Mouse (Mus musculus) heart, postnatal 36 days (tissue): ENCODE measurements around the gene Arl14. TPM values are rescaled to one million over a fixed set of nuclear protein-coding genes. Genes with fewer than 3 reads are reported as not detected.

Experiments used
- DNase-seq, 2 experiments: peaks; one replicate each; pipeline ENCODE4 v3.0.0; 2021 to 2022
- intact Hi-C: fragments of 180-260 bp; cut with DNase I; formaldehyde crosslinking; loops from one replicate; pipeline ENCODE4 v1.15.1; 2025
- total RNA-seq, 2 experiments: library from RNA; stranded (reverse); gene quantifications; 2 replicates each; pipeline ENCODE4 v1.2.3; 2021

The Arl14 gene
- total RNA-seq = not detected

DNA sequence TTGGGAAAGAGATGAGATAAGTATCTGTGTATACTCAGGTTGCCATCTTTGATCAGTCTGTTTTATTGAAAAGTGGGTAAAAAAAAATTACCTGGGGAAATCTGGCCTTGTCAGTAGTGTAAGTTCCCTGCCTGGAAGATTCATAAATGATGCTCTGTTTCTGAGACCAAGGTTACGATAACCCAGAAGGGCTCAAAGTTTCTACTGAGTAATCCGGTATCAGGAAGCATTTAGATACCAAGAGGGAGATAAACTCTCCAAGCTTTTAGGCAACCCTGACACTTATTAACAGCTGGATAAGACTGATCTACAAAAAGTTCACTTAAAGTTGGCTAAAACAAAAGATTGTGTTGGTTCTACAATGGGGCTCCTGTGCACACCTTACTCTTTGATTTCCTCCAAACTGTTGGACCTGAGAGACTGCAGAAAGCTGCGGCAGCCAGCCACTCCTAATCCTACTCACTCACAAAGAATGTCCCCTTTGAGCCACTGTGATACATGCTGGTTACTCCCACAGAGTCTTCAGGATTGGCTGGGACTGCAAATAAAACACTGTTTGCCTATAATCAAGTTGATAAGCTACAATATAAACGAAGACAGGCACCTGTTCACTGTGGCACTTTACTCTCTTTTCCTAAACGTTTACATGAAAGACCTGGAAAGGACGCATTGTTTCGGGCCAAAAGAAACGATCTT, at the start of gene Arl14:
TSS of gene Arl14 (plus strand) at position 614 of the 696 bp plus-strand sequence.
- DNase-seq = no peak
- intact Hi-C loops = no loop called here

DNA sequence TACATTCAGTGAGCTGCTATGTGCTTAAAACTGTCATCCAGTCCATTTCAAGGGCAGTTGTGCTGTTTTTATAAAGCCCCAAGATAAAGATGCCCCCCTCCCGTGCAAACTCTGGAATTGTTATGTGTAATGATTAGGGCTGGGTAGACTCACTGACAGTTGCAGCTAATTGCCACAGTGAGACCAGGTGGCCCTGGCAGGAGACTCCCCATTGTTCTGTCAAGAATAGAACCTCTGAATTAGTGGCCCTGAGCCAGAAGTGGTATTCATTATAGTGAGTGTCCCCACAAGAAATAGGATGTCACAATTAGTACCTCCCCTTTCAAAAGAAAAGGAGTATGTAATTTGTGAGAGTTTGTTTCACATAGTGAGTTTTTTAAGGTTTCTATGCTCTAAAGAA, 47.0 kb upstream of the Arl14 start:
- no peak for DNase-seq
- intact Hi-C loops = no loop called here

DNA sequence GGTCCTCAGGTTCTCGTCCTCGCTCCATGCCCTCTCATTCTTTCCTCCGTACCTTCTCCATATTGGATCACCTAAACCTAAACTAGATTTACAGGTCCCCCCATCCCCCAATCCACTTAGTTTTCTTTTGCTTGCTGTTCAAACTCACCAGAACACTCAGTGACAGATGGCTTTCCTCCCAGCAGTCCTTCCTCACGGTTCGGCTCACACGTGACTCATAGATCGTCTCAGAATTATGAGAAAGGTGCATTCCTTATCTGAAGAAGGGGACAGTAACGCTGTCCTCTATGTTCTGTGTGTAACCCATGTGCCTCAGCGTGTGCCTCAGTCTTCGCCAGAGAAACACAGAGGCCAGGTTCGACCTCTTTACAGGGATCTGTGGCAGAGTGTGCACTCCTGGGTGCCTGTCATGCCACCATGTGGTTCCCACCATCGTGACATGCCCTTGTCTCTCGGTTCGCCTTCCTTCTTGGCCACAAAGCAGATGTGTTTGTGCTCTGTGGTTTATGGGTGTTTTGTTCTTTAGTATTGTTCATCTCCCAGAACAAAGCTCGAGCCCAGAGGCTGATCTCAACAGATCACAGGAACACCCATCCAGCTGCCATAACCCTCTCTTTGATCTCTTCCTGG, 44.9 kb upstream of the Arl14 start:
- DNase-seq = no peak
- intact Hi-C loops = no loop called here

GRCm38 (mm10) chr3:69177914-69178313, 44.3 kb upstream of the Arl14 start:
- intact Hi-C loops = no loop called here
- DNase-seq = no peak

DNA sequence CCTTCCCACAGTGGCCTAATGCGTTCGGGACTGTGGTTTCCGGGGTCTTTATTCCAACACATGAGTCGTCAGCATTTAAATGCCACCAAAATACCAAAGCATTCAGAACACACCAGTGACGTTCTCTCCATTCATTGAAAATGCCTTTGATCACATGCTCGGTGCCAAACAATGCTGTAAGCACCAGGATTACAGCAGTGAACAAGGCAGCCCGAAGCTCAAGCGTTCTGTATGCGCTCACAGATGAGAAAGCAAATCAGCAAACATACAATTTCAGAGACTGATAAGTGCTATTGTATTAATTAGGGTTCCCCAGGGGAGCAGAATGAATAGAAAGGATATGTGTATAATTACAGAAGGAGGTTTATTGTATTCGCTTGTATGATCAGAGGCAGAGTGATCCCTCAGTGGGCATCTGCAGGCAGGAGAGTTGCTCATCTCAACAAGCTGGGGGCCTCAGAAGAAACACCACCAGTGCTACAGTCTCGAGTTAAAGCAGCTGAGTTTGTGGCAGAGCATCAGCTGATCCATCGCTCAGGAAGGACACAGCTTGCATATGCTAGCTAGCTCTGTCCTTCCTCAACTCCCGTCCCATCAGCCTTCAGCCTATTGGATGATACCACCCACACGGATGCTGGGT, 43.7 kb upstream of the Arl14 start:
- intact Hi-C loops = no loop called here
- DNase-seq = no peak

- intact Hi-C loops = no loop called here
- no peak for DNase-seq
These were observed 40.7 kb upstream of the Arl14 start for GRCm38 (mm10) chr3:69181531-69181930.

DNA sequence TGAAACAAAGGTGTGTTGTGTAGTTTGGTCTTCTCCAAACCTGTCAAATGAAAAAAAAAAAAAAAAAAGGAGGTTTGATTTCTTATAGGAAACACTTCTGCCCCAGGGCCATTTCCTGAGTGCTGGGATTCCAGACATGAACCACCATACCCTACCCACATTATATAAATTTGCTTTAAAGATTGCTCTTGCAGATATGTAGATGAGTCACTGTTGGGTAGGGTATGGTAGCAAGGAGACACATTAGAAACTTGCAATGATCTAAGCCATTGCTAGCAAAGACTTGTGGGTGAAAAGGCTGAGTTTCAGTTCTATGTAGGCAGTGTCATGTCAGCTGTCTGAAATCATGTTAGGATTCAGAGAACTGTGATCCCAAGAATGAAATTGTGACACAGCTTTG, 40.0 kb upstream of the Arl14 start:
- intact Hi-C loops = no loop called here
- DNase-seq = no peak

- DNase-seq = no peak
- intact Hi-C loops = no loop called here
These were observed 37.0 kb upstream of the Arl14 start for GRCm38 (mm10) chr3:69185244-69185643.

- no peak for DNase-seq
- intact Hi-C loops = no loop called here
These were observed 36.2 kb upstream of the Arl14 start for GRCm38 (mm10) chr3:69186031-69186430.

DNA sequence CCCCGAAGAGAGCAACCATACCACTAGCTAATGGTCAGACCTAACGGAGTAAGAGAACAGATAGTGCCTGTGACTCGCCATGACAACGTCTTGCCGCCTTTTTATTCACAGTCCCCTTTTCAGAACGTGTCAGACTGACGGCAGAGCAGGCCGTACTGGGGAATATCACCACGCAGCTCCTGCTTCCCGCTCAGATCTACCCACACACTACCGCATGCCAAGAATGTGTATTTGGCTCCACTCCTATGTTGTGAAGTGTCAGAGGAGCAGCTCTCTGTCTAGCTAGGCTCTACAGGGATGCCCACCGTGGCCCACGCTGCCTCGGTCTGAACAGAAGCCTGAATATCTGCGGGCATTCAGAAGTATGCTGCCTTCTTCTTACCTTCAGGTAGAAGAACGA, 35.6 kb upstream of the Arl14 start:
- intact Hi-C loops = no loop called here
- DNase-seq = no peak

GRCm38 (mm10) chr3:69192995-69193394, 29.2 kb upstream of the Arl14 start:
- intact Hi-C loops = no loop called here
- DNase-seq = no peak

DNA sequence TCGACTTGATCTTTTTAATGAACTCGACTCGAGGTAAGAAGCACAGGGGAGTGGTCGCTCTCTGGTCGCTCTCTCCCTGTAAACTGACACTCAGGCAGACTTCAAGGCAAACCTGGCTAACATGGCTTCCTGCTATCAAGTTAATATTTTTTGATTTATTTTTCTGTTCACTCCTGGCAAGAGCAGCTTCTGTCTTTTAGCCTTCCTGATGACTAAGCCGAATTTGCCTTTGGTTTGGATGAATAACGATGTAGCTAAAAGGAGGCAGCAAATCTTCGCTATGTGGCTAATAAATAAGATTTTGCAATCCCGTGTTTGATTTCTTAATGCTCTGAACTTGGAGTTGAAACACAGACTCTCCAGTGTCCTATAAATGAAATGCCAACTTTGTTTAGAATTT, 27.7 kb upstream of the Arl14 start:
- intact Hi-C loops = no loop called here
- DNase-seq = no peak

- DNase-seq = no peak
- intact Hi-C loops = no loop called here
These were observed 27.0 kb upstream of the Arl14 start for GRCm38 (mm10) chr3:69195251-69195650.

GRCm38 (mm10) chr3:69198098-69198497, 24.1 kb upstream of the Arl14 start:
- intact Hi-C loops = no loop called here
- no peak for DNase-seq

- DNase-seq = no peak
- intact Hi-C loops = no loop called here
These were observed 22.0 kb upstream of the Arl14 start for GRCm38 (mm10) chr3:69200251-69200650.

DNA sequence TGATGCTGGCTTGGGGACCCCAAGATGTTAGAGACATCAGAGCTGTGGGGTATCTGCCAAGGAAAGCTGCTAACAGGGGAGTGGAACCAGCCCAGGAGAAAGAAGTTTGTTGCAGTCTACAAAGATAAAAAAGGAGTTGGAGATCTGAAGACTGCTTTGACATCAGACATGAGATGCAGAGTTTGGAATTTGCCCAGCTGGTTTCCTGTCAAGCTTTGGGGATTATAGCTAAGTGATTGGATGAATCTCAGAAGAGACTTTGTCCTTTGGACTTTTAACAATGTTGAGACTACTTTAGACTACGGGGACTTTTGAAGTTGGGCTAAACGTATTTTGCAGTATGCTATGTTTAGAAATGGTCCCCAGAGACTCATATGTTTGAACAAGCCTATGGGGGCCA, 21.0 kb upstream of the Arl14 start:
- intact Hi-C loops = no loop called here
- no peak for DNase-seq

GRCm38 (mm10) chr3:69202876-69203275, 19.3 kb upstream of the Arl14 start:
- intact Hi-C loops = no loop called here

DNA sequence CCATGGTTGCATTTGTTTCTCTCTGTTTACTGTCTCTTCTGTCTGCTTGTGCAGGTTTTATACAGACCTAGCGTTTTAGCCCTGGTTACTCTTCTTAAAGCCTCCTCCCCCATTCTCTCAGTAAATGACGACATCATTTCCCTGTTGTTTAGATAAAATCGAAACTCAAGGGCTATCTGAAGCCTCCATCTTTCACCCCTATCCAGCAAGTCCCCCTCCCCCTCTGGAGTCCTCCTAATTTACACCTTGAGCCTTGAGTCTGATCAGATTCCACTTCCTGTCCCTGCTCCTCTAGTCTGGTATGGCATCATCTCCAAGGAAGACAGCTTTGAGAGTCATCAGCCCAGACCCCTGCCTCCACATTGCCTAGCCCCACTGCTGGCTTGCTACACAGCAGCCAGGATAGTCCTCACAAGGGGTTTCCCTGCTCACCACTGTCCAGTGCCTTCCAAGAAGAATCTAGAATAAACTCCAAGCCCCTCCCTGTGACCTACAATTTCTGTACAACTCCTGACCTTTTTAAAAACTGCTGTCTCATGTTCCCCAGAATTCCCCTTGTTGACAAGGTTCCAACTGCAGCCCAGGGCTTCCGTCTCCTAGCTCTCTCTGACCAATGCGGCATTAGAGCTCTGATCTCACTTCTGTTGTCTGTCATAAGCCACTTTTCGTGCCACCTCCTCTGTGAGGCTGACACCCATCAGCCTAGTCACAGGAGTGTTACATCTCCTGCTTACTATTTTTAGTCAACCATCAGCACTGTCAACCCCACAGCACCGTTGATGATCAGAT, 16.8 kb upstream of the Arl14 start:
- peak; percentile 13 to 14 for DNase-seq
- intact Hi-C loops = no loop called here

More at GRCm38 (mm10) chr3:69202876-69203275, 19.3 kb upstream of the Arl14 start:
- DNase-seq = no peak

DNA sequence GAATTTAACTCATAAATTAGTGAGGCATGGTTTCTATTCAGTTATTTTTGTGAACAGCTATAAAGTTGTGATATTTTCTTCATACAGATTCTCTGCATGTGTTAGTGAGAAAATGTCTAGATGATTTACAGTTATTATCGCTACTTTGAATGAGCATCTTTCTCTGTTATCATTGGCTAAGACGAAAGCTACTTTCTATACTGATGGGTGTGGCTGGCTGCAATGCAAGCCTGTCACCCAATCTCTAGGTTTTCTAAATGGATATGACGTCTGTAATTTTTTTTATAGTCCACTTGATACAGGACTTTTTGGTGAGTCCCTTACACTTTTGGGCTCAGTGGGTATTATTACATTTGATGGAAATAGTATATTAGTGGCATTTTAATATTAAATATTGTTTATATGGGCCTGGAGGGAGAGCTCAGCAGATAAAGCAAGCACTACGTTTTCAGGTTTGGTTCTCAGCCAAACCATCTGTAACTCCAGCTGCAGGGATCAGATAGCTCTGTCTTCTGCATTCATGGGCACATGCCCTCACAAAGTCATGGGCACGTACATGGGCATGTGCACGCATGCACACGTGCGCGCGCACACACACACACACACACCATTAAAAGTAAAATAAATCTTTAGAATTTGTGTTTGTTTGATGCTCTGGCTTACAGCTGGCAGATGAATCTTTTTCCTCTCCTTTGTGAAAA, 15.9 kb upstream of the Arl14 start:
- intact Hi-C loops = no loop called here
- DNase-seq = no peak

GRCm38 (mm10) chr3:69208441-69209309, 13.5 kb upstream of the Arl14 start:
- no peak for DNase-seq
- intact Hi-C loops = loop anchor here (1.0 kb wide), 1 partner anchor 274 kb away; no protein-coding TSS in a partner anchor
